Mouse (Mus musculus): ENCODE measurements around the gene Spata22. TPM values are rescaled to one million over a fixed set of nuclear protein-coding genes. Genes with fewer than 3 reads are reported as not detected.
"Not testable (repeated sequence)": the region's sequence is repeated elsewhere in the genome, so short reads cannot be mapped to it uniquely, and the experiment has no call there.

The Spata22 gene
- polyA plus RNA-seq, 1 experiment from 2014 or later = 0.14 TPM

DNA sequence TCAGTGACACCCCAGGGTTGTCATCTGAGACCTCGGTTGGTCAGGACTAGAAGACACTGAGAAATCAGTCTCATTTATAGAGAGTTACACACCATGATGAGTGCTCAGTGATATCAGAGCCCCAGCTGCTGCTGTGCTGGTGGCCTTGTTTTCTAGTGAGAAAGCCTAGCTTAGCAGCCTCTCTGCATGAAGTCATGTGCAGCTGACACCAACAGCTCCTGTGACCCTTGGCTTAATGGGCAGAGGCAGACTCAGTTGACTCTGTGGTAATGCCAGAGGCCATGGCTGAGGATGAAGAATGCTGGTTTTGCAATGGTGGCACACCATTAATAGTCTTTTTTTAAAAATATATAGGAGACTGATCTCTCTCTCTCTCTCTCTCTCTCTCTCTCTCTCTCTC is 39.9 kb upstream of the Spata22 start:
- H3K27me3 ChIP-seq (replicated peaks; ENCODE audit: control insufficient read depth, insufficient read depth, low read length) = no peaks in the 10 kb centered on the region
- no peak overlapping the region for H3K4me3 ChIP-seq (ENCODE audit: low read depth, low read length)
- H3K27ac ChIP-seq (ENCODE audit: low read depth, low read length) = no peak overlapping the region
- 87% methylated on average over 1 of the region's 1 CpGs for WGBS
- no peak for ATAC-seq
- H3K4me1 ChIP-seq (replicated peaks; ENCODE audit: control insufficient read depth, insufficient read depth, low read length) = no peaks in the 10 kb centered on the region
- TF ChIP-seq CTCF (IDR thresholded peaks at IDR 0.05; ENCODE audit: low read depth) = no peak
- no peak overlapping the region for H3K9ac ChIP-seq (ENCODE audit: low read depth, low read length)
- no peak overlapping the region for H3K4me2 ChIP-seq (replicated peaks; ENCODE audit: low read depth)
- no peaks in the 10 kb centered on the region for H3K9me3 ChIP-seq (ENCODE audit: control insufficient read depth)
- no peaks in the 10 kb centered on the region for H3K36me3 ChIP-seq (ENCODE audit: control insufficient read depth, insufficient read depth)

DNA sequence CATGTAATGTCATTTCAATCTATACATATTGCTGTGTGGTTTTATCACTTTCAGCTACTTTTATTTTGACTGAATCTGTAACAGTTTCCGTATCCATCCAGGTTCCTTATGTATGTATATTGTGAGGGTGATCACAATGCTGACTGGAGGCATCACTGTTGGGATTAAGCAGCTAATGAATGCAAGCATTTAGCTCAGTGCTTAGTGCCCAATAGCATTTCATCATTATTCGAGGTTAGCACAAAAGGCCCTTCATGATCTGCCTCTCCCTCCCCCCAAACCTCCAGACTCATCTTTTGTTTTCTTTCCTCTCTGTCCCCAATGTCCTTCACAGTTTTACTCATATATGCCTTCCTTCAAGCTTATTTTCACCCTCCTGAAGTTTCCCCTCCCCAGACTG is 26.4 kb upstream of the Spata22 start:
- no peaks in the 10 kb centered on the region for H3K4me1 ChIP-seq (replicated peaks; ENCODE audit: control insufficient read depth, insufficient read depth, low read length)
- no peaks in the 10 kb centered on the region for H3K36me3 ChIP-seq (ENCODE audit: control insufficient read depth, insufficient read depth)
- WGBS = 62% methylated on average over 2 of the region's 2 CpGs
- no peak overlapping the region for H3K4me2 ChIP-seq (replicated peaks; ENCODE audit: low read depth)
- no peaks in the 10 kb centered on the region for H3K27me3 ChIP-seq (replicated peaks; ENCODE audit: control insufficient read depth, insufficient read depth, low read length)
- no peaks in the 10 kb centered on the region for H3K9me3 ChIP-seq (ENCODE audit: control insufficient read depth)
- no peak for TF ChIP-seq CTCF (IDR thresholded peaks at IDR 0.05; ENCODE audit: low read depth)
- no peak overlapping the region for H3K27ac ChIP-seq (ENCODE audit: low read depth, low read length)
- H3K9ac ChIP-seq (ENCODE audit: low read depth, low read length) = no peak overlapping the region
- H3K4me3 ChIP-seq (ENCODE audit: low read depth, low read length) = no peak overlapping the region
- no peak for ATAC-seq

DNA sequence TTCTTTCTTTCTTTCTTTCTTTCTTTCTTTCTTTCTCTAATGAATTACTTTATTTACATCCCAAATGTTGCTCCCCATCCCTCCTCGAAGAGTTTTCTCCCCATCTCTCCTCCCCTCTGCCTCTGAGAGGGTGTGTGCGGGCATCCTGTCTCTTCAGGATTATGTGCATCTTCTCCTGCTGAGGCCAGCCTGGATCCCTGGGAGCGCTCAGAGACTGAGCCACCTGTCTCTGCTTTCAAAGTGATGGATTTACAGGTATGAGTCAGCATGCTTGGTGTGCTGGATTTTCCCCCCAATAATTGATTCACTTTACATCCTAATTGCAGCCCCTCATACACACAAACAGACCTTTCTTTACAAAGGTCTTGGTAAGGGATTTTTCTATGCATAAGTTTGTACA is 13.6 kb upstream of the Spata22 start:
- no peak for TF ChIP-seq CTCF (IDR thresholded peaks at IDR 0.05; ENCODE audit: low read depth)
- H3K4me3 ChIP-seq (ENCODE audit: low read depth, low read length) = no peak overlapping the region
- H3K36me3 ChIP-seq (ENCODE audit: control insufficient read depth, insufficient read depth) = no peaks in the 10 kb centered on the region
- no peak for ATAC-seq
- no peak overlapping the region for H3K9ac ChIP-seq (ENCODE audit: low read depth, low read length)
- H3K4me2 ChIP-seq (replicated peaks; ENCODE audit: low read depth) = no peak overlapping the region
- no peaks in the 10 kb centered on the region for H3K27me3 ChIP-seq (replicated peaks; ENCODE audit: control insufficient read depth, insufficient read depth, low read length)
- no peak overlapping the region for H3K27ac ChIP-seq (ENCODE audit: low read depth, low read length)
- H3K9me3 ChIP-seq (ENCODE audit: control insufficient read depth) = no peaks in the 10 kb centered on the region
- 49% methylated on average over 3 of the region's 3 CpGs for WGBS
- H3K4me1 ChIP-seq (replicated peaks; ENCODE audit: control insufficient read depth, insufficient read depth, low read length) = no peaks in the 10 kb centered on the region

DNA sequence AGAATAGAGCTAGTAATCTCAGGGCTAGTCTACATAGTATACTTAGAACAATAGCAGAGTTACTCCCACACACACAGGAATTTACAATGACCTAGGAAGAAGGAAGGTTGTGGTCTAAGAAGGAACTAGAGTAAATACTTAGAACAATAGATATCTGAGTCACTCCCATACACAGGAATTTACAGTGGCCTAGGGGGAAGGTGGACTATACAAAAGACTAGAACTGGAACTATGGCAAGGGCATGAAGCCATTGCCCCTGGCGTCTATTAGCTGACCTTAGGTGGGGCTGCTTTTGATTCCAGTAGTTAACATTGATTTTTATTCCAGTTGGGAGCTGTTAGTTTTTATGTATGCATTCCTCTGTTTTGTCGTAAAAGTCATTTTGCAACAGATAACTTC is 11.0 kb upstream of the Spata22 start:
- not testable (repeated sequence) for H3K4me3 ChIP-seq (ENCODE audit: low read depth, low read length); H3K36me3 ChIP-seq (ENCODE audit: control insufficient read depth, insufficient read depth); H3K9me3 ChIP-seq (ENCODE audit: control insufficient read depth); H3K4me2 ChIP-seq (replicated peaks; ENCODE audit: low read depth); H3K27me3 ChIP-seq (replicated peaks; ENCODE audit: control insufficient read depth, insufficient read depth, low read length); ATAC-seq; H3K9ac ChIP-seq (ENCODE audit: low read depth, low read length); H3K4me1 ChIP-seq (replicated peaks; ENCODE audit: control insufficient read depth, insufficient read depth, low read length); H3K27ac ChIP-seq (ENCODE audit: low read depth, low read length)
- 52% methylated on average over 2 of the region's 2 CpGs for WGBS

DNA sequence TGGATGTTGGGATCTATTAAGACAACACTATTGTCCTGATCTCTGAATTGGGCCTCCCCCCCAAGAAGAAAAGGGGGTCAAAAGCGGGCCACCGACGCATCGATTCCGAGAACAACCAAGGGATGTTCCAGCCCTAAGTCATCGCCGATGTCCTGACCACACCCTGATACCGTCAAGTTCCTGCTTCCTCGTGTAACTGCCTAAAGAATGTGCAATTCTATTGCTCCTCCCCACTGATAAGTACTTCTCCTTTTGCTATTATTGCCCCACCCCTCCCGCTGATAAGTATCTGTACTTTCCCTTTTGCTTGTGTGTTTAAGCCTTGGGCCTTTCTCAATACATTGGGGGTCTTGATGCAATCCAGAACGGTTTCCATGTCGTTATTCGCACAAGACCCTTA is 8.5 kb upstream of the Spata22 start:
- not testable (repeated sequence) for H3K27ac ChIP-seq (ENCODE audit: low read depth, low read length); H3K36me3 ChIP-seq (ENCODE audit: control insufficient read depth, insufficient read depth); H3K4me2 ChIP-seq (replicated peaks; ENCODE audit: low read depth); H3K4me1 ChIP-seq (replicated peaks; ENCODE audit: control insufficient read depth, insufficient read depth, low read length); ATAC-seq; H3K27me3 ChIP-seq (replicated peaks; ENCODE audit: control insufficient read depth, insufficient read depth, low read length); H3K9ac ChIP-seq (ENCODE audit: low read depth, low read length); H3K4me3 ChIP-seq (ENCODE audit: low read depth, low read length); H3K9me3 ChIP-seq (ENCODE audit: control insufficient read depth)
- 87% methylated on average over 13 of the region's 13 CpGs for WGBS

DNA sequence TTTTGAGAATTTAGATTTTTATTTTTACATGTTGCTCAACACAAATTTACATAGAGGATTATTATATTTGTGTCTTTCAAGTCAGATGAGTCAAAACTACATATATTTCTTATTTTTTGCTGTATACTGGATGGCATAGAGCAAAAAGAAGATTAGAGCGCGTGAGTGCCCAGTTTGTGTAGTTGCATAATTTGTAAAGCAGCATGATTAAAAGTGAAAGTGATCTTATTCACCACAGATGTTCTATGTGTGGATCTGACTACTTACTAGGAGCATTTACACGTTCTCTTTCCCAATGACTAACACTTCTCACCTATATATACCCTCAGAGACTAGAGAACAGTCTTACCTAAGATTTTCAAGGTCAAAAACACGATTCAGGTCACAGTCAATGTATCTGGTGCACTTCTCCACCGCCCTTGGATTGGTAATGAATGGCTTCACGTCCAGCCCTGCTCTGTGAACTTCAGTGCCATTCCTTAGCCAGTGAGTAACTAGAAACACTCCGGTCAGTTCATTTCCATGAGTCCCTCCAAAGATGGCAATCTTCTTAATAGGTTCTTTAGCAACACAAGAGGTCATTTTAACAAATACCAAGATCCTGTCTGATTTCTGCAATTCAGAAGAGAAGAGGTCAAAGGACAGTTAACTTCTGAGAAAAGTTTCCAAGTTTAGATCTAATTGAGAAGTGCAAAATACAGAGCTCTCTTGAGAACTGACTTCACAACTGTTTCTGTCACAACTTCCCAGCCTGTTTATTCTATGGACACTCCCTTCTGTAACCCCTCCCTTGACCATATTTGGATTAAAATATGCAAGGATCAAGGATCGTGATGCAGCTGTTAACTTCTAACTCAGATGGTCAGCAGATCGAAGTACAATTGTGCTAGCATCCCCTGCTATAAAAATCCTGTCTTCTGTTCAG is 5.4 kb upstream of the Spata22 start:
- Histone ChIP-seq H3K27ac (ENCODE audit: low read depth, low read length) (peak overlapping the region; percentile 47; the same call in 1 of the 2 replicates), H3K27me3 (replicated peaks; ENCODE audit: control insufficient read depth, insufficient read depth, low read length) (no peaks in the 10 kb centered on the region), H3K4me3 (ENCODE audit: low read depth, low read length) (no peak overlapping the region), H3K36me3 (ENCODE audit: control insufficient read depth, insufficient read depth) (no peaks in the 10 kb centered on the region), H3K4me1 (replicated peaks; ENCODE audit: control insufficient read depth, insufficient read depth, low read length) (no peaks in the 10 kb centered on the region; the same call in 1 of the 2 replicates), H3K4me2 (replicated peaks; ENCODE audit: low read depth) (peak overlapping the region; percentile 24; the same call in 1 of the 2 replicates), H3K9ac (ENCODE audit: low read depth, low read length) (no peak overlapping the region), H3K9me3 (ENCODE audit: control insufficient read depth) (no peaks in the 10 kb centered on the region)
- 0 out of 2 replicates have a peak, but pooled peaks have one; percentile 25 for ATAC-seq
- WGBS = 47% methylated on average over 9 of the region's 9 CpGs
- TF ChIP-seq CTCF (IDR thresholded peaks at IDR 0.05; ENCODE audit: low read depth) = no peak

Data from intestine, postnatal 0 days (tissue).